Mouse (Mus musculus): ENCODE results near the gene Gm39653.
A peak's percentile ranks its signal among the peaks of the same experiment; 100 is the strongest.
"Not testable (repeated sequence)": the region's sequence is repeated elsewhere in the genome, so short reads cannot be mapped to it uniquely, and the experiment has no call there.

Gene Gm39653

DNA sequence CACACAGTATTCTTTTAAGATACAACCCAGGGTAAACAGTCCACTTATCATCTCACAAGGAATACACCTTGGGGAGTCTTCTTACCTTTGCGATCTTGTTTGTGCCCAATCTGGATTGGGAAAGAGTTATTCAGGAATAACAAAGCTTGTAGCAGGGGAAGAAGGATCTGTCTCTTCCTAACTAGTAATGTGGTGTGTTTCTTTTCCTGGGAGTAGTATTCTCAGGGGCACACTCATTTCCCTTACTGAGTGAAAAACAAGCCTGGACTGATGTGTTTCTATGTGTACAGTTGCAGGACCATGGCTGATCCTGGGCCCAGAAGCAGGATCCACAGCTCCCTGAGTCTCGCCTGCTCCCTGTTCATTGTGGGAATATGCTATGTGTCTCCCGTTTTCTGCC, at the start of gene Gm39653:
Gene Gm39653 (plus strand): TSS at position 301 of the 400 bp plus-strand sequence.
- DNase-seq (ENCODE audit: low spot score), result no peak

DNA sequence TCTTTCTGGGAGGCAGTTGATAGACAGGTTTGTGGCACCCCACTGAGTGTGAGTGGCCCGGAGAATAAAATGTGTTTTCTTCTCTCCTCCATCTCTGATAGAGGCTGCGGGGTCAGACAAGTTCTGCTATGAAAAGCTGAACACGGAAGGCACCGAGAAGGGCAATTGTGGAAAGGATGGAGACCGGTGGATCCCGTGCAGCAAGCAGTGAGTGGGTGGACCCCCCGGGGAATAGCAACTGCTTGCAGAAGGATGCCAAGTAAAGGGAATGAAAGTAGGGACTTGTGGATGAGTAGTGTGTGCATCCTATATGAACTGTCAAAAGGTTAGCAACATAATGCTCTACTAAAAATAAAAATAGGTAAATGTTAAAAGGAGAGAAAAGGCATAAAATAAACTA, 49.3 kb upstream of the Gm39653 start:
- no peak for DNase-seq (ENCODE audit: low spot score)

- peak; percentile 18 for DNase-seq (ENCODE audit: low spot score)
Measured at GRCm38 (mm10) chr1:63567031-63567430, 48.7 kb upstream of the Gm39653 start.

DNA sequence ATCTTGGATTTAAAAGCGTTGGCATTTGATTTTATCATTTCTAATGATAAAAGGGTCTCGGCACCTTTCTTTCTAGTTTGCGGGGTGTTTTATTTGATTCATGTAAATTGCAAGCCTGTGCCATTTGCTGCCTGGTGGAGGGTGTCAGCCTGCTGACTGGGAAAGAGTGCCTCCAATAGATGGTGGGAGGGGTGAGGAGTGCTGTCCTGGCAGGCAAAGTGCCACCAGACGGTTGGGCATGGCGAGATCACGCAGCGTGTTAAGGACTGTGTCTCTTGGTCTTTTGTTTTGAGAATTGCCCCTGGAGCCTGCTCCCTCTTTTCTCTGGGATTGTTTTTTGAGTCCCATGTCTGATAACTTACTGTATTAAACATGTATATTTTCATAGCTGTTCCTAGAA, 43.5 kb upstream of the Gm39653 start:
- DNase-seq (ENCODE audit: low spot score), result no peak

- peak; percentile 55 for DNase-seq (ENCODE audit: low spot score)
Measured at GRCm38 (mm10) chr1:63573432-63573831, 42.3 kb upstream of the Gm39653 start.

GRCm38 (mm10) chr1:63573864-63574611, 41.7 kb upstream of the Gm39653 start:
- DNase-seq (ENCODE audit: low spot score), result no peak

DNA sequence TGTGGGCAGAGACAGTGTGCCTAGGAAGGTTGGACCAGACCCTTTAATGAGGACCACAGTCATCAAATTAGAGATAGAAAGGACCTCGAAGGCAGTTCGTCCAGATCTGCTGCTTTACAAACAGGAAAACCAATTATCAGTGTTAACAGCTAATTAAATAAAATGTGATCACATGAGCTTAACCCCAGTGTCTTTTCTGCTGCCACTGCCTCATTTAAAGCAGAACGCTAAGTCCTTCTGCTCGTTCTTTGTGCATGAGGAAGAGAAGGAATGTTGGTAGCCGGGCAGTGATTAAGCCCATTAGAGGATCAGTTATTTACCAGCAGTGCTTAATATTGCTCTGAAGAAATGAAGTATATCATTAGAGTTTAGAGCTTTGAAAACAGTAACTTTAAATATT, 39.0 kb upstream of the Gm39653 start:
- peak; percentile 22 for DNase-seq (ENCODE audit: low spot score)

DNA sequence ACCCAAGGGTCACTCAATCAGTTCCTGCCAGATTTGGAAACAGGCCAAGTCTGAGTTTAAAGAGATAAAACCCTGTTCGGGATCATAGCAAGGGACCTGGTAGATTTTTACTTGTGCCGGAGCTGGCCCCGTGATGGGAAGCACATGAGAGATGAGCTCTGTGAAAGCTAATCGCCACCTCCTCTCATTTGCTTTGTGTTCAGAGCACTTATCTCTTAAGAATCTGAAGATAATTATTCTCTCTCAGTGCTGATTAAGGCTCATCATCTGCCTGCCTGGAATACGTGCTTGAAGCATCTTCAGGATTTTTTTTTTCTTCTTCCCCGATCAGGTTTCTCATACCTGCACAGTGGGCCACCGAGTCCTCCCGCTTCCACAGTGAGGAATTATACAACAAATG, 36.6 kb upstream of the Gm39653 start:
- no peak for DNase-seq (ENCODE audit: low spot score)

DNA sequence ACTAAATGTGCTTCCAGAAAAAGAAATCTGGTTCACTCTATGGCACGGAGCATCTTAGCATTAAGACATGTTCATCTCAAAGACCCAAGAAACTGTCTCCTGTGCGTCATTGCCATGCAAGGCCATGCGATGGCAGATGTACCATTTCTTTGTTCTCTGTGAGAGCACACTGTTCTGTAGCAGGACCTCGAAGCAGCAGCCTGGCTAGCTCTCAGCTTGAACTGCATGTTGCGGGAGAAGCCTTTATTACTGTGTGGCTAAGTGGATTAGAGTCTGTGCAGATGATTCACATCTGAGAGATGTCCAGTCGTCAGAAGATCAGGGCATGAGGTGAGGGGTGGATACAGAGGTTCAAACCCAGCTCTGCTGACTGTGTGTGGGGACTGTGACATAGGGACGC, 28.9 kb upstream of the Gm39653 start:
- DNase-seq (ENCODE audit: low spot score), result peak; percentile 6

DNA sequence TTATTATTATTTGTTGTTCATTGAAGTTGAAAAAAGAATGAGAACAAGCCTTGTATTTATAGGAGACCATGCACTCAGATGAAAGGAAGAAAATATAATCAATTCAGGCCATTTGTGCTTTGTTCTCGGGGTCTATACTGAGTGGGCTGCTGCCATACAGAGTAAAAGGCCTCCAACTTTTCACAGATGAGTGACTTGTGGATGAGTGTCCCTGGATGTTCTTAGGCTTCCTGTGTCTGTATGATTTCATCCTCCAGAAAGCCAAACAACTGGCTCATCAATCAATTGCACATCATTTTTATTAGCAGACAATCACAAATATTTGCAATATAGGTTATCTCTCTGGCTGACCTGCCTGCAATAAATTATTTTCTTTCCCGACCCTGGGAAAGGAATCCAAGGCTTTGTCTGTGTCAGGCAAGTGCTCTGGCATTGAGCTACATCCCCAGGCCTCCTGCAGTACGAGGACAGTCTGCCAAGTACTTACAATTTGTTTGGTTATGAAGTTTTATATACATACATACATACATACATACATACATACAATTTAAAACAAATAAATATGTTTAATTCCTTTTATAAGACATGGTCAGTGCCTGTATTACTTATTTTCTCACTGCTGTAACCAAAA, 11.8 kb upstream of the Gm39653 start:
- DNase-seq (ENCODE audit: low spot score), result no peak

DNA sequence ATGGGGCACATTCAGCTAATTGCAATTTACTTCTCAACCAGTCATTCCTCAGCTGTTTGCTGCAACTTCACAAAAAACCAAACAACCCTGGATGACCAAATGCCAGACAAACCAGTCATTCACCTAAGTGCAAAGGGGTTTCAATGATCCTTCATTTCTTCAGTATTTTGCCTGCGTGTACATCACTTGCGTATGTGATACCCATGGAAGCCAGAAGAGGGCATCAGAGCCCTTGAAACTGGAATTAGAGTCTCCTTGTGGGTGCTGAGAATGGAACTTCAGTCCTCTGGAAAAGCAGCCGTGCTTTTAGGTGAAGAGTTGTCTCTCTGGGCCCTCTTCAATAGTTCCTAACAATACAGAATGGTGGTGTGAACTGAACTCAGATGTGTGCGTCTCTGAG, 6.2 kb upstream of the Gm39653 start:
- DNase-seq (ENCODE audit: low spot score), result no peak

DNA sequence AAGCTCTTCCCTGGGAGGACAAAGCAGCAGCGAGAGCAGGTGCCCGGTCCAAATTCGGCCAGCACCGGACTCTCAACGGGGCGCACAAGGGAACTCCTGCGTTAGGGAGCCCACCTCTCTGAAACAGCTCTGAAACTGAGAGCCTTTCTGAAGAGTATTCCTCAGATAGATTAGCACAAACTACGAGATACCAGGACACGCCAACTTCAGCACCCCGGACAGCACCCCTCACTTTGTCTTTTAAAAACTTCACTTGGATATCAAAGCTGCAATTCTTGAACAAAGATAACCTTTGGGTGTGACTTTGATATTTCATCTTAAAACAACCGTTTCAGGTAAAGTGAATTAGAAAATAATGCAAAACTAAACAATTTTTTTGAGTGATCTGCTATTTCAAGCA, 1.2 kb upstream of the Gm39653 start:
- no peak for DNase-seq (ENCODE audit: low spot score)

DNA sequence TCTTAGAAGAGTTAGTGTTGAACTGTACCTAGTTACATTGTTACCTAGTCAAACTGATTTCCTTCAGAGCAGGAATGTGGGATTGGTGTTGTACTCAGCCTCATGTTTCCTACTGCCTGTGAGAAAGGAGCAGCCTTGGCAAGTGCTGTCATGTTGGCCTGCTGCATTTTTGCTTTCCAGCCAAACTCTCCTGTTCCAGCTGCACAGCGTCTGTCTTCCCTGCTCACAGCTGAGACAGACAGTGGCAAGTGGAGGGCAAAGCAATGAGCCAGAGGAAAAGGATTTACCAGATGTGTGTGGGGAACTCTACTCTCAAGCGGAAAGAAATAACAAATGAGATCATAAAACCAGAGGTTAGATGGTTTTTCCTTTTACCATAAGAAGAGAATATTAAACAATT, 12.4 kb downstream of the Gm39653 start:
- DNase-seq (ENCODE audit: low spot score), result no peak

GRCm38 (mm10) chr1:63630390-63630789, 14.6 kb downstream of the Gm39653 start:
- not testable (repeated sequence) for DNase-seq (ENCODE audit: low spot score)

DNA sequence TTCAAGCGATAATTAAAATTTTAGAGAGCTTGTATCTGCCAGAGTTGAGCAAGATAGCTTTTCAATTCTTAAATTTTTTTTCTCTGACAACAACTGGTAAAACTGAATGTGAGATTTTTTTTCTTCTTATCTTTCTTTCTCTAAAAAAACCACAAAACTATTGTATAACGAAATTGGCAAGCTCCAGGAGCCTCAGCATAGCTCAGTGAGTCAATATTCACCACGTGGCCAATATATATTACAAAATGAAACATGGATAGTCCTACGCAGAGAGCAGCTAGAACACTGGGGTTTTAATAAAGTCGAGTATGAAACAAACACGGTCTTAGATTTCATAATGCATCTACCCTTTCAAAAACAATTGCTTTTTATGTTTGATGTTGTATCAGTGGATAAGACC, 24.2 kb downstream of the Gm39653 start:
- DNase-seq (ENCODE audit: low spot score), result no peak

GRCm38 (mm10) chr1:63658016-63658415, 42.2 kb downstream of the Gm39653 start:
- peak; percentile 79 for DNase-seq (ENCODE audit: low spot score)

GRCm38 (mm10) chr1:63659591-63659990, 43.8 kb downstream of the Gm39653 start:
- peak; percentile 77 for DNase-seq (ENCODE audit: low spot score)

- DNase-seq (ENCODE audit: low spot score), result no peak
Measured at GRCm38 (mm10) chr1:63666089-63666488, 50.3 kb downstream of the Gm39653 start.

- peak; percentile 31 for DNase-seq (ENCODE audit: low spot score)
Measured at GRCm38 (mm10) chr1:63667201-63667948, 51.6 kb downstream of the Gm39653 start.

DNA sequence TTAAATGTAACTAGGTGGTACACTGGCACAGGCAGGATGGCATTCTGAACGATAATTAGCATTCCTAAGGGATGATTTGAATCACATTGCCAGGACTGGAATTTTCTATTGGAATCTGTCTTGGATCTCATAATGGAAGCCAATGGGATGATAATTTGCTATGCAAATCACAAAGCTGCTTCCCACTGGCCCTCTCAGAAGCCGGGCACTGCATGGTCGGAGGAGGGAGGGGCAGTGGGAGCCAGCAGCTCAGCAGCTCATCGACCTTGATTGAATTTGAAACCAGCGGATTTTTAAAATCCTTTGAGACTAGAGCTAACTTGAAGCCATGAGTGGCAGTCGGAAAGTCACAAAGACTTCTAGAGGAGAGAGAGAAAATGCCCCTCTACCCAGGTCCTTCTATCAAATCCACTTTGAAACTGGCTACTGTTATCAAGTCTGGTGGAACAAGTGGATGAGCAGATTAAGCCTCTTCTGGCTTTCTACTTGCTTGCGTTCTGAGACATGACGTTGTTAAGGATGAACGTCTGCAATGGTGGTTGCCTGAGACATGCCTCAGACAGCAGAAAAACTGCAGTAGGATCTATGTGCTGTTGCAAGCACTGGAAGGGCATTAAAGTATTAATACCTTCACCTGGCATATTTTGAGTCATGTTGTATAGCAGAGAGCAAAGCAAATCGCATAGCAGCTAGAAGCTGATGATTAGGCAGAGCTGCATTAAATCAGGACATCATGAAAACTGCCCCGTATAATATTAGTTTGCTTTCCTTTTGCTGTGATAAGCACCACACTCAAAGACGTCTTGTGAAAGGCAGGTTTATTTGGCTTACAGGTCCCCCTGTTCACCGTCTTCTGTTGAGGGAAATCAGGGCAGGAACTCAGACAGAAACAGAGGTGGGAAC, 52.4 kb downstream of the Gm39653 start:
- DNase-seq (ENCODE audit: low spot score), result peak; percentile 44

DNA sequence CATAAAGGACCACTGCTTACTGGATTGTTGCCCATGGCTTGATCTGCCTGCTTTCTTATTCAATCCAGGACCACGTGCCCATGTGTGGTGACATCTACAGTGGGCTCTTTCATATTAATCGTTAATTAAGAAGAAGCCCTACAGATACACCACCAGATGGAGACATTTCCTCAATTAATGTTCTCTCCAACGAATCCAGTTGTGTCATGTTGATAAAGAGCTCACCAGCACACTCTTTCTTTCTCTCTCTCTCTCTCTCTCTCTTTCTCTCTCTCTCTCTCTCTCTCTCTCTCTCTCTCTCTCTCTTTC, 53.0 kb downstream of the Gm39653 start:
- peak; percentile 83 for DNase-seq (ENCODE audit: low spot score)

Data from MN1 (cell line).